Mouse (Mus musculus): Measurements from ENCODE around the gene Dok3.
A peak's percentile ranks its signal among the peaks of the same experiment; 100 is the strongest.

The Dok3 gene

GRCm38 (mm10) chr13:55507877-55508276, 21.2 kb downstream of the Dok3 start:
- no peak for DNase-seq (ENCODE audit: low read depth)

GRCm38 (mm10) chr13:55506697-55507096, 22.4 kb downstream of the Dok3 start:
- DNase-seq (ENCODE audit: low read depth): no peak

- no peak for DNase-seq (ENCODE audit: low read depth)
Measured at GRCm38 (mm10) chr13:55505810-55506209, 23.3 kb downstream of the Dok3 start.

- no peak for DNase-seq (ENCODE audit: low read depth)
Measured at GRCm38 (mm10) chr13:55504390-55504789, 24.7 kb downstream of the Dok3 start.

GRCm38 (mm10) chr13:55502405-55502804, 26.7 kb downstream of the Dok3 start:
- DNase-seq (ENCODE audit: low read depth): no peak

- DNase-seq (ENCODE audit: low read depth): no peak
Measured at GRCm38 (mm10) chr13:55500575-55500974, 28.5 kb downstream of the Dok3 start.

- no peak for DNase-seq (ENCODE audit: low read depth)
Measured at GRCm38 (mm10) chr13:55498906-55499305, 30.2 kb downstream of the Dok3 start.

- DNase-seq (ENCODE audit: low read depth): peak; percentile 16
Measured at GRCm38 (mm10) chr13:55496661-55497060, 32.4 kb downstream of the Dok3 start.

- no peak for DNase-seq (ENCODE audit: low read depth)
Measured at GRCm38 (mm10) chr13:55495702-55496101, 33.4 kb downstream of the Dok3 start.

- DNase-seq (ENCODE audit: low read depth): no peak
Measured at GRCm38 (mm10) chr13:55494883-55495621, 34.0 kb downstream of the Dok3 start.

- DNase-seq (ENCODE audit: low read depth): no peak
Measured at GRCm38 (mm10) chr13:55494257-55494656, 34.8 kb downstream of the Dok3 start.

- DNase-seq (ENCODE audit: low read depth): peak; percentile 71
Measured at GRCm38 (mm10) chr13:55487578-55488498, 41.3 kb downstream of the Dok3 start, which contains the start of gene Dbn1. TSS of gene Dbn1 (minus strand) at chr13:55488111.

- peak; percentile 53 for DNase-seq (ENCODE audit: low read depth)
Measured at GRCm38 (mm10) chr13:55486916-55487577, 42.0 kb downstream of the Dok3 start.

- DNase-seq (ENCODE audit: low read depth): peak; percentile 64
Measured at GRCm38 (mm10) chr13:55486029-55486794, 42.9 kb downstream of the Dok3 start.

GRCm38 (mm10) chr13:55484520-55485088, 44.5 kb downstream of the Dok3 start:
- no peak for DNase-seq (ENCODE audit: low read depth)

- DNase-seq (ENCODE audit: low read depth): peak; percentile 25
Measured at GRCm38 (mm10) chr13:55483593-55483992, 45.5 kb downstream of the Dok3 start.

GRCm38 (mm10) chr13:55483071-55483470, 46.0 kb downstream of the Dok3 start:
- DNase-seq (ENCODE audit: low read depth): no peak

- DNase-seq (ENCODE audit: low read depth): peak; percentile 89
Measured at GRCm38 (mm10) chr13:55482542-55482941, 46.6 kb downstream of the Dok3 start.

GRCm38 (mm10) chr13:55479929-55480328, 49.2 kb downstream of the Dok3 start:
- DNase-seq (ENCODE audit: low read depth): no peak

- no peak for DNase-seq (ENCODE audit: low read depth)
Measured at GRCm38 (mm10) chr13:55479008-55479407, 50.1 kb downstream of the Dok3 start.

- DNase-seq (ENCODE audit: low read depth): peak; percentile 36
Measured at GRCm38 (mm10) chr13:55478036-55478435, 51.1 kb downstream of the Dok3 start.

Measured in NIH3T3 (cell line).